Mouse (Mus musculus) forelimb bud, embryonic 11.5 days (tissue): ENCODE data around the gene Anapc7.
"Not testable (repeated sequence)": the region's sequence is repeated elsewhere in the genome, so short reads cannot be mapped to it uniquely, and the experiment has no call there.

ENCODE experiments used
- DNase-seq: peaks from one replicate; pipeline ENCODE4 v3.0.0-alpha.2; 2012; ENCODE audit warnings: low read depth, low spot score

The Anapc7 gene

GRCm38 (mm10) chr5:122450913-122451317 lies 29.4 kb downstream of the Anapc7 start:
- DNase-seq, result no peak

- DNase-seq, result no peak
Observed at GRCm38 (mm10) chr5:122451324-122451723, 29.8 kb downstream of the Anapc7 start.

- DNase-seq, result no peak
Observed at GRCm38 (mm10) chr5:122452194-122452593, 30.7 kb downstream of the Anapc7 start.

- no peak for DNase-seq
Observed at GRCm38 (mm10) chr5:122453188-122453587, 31.7 kb downstream of the Anapc7 start.

- DNase-seq, result no peak
Observed at GRCm38 (mm10) chr5:122454442-122454841, 32.9 kb downstream of the Anapc7 start.

GRCm38 (mm10) chr5:122454883-122455282 lies 33.4 kb downstream of the Anapc7 start:
- DNase-seq, result no peak

- no peak for DNase-seq
Observed at GRCm38 (mm10) chr5:122455584-122455983, 34.1 kb downstream of the Anapc7 start.

- DNase-seq, result not testable (repeated sequence)
Observed at GRCm38 (mm10) chr5:122457054-122457453, 35.6 kb downstream of the Anapc7 start.

GRCm38 (mm10) chr5:122458066-122458465 lies 36.6 kb downstream of the Anapc7 start:
- no peak for DNase-seq

GRCm38 (mm10) chr5:122459335-122459734 lies 37.8 kb downstream of the Anapc7 start:
- no peak for DNase-seq

GRCm38 (mm10) chr5:122460656-122461055 lies 39.2 kb downstream of the Anapc7 start:
- no peak for DNase-seq

- DNase-seq, result no peak
Observed at GRCm38 (mm10) chr5:122461431-122461830, 39.9 kb downstream of the Anapc7 start.

GRCm38 (mm10) chr5:122471658-122472057 lies 50.2 kb downstream of the Anapc7 start:
- no peak for DNase-seq

GRCm38 (mm10) chr5:122474643-122475363 lies 53.3 kb downstream of the Anapc7 start:
- DNase-seq, result no peak

GRCm38 (mm10) chr5:122476078-122476477 lies 54.6 kb downstream of the Anapc7 start:
- DNase-seq, result no peak

GRCm38 (mm10) chr5:122477492-122477891 lies 56.0 kb downstream of the Anapc7 start:
- no peak for DNase-seq

- no peak for DNase-seq
Observed at GRCm38 (mm10) chr5:122479131-122479530, 57.6 kb downstream of the Anapc7 start.

- DNase-seq, result no peak
Observed at GRCm38 (mm10) chr5:122481844-122482243, 60.4 kb downstream of the Anapc7 start.

- DNase-seq, result no peak
Observed at GRCm38 (mm10) chr5:122482733-122483391, 61.4 kb downstream of the Anapc7 start.

GRCm38 (mm10) chr5:122486243-122486642 lies 64.8 kb downstream of the Anapc7 start:
- not testable (repeated sequence) for DNase-seq

GRCm38 (mm10) chr5:122487825-122488224 lies 66.3 kb downstream of the Anapc7 start:
- no peak for DNase-seq

GRCm38 (mm10) chr5:122490148-122490547 lies 68.7 kb downstream of the Anapc7 start:
- DNase-seq, result no peak

- DNase-seq, result no peak
Observed at GRCm38 (mm10) chr5:122491385-122491784, 69.9 kb downstream of the Anapc7 start.
